In genomic region chr7:143197951-143198440, GRCm38 (mm10) we compare ENCODE assay signal across 10 mouse cellular contexts.
DNase-seq lines count a peak whose midpoint lies in the region; ATAC-seq lines count a peak whose summit lies in the region.
"Had no signal": no experiment of that assay in that cellular context is flagged by ENCODE, and none has a peak within 500 bp of the region (broad histone marks: within the 10 kb centered on the region; RNA-seq: fewer than 3 reads in every experiment).

No protein-coding gene starts in this region.

- no peak overlapping the region; the same call in 1 of the 2 replicates for H3K9ac ChIP-seq in midbrain, embryonic 12.5 days (replicated peaks)
- no peak overlapping the region for H3K9ac ChIP-seq in kidney, embryonic 14.5 days (ENCODE audit: low read depth, low read length)

- H3K4me2 ChIP-seq in midbrain, embryonic 12.5 days (replicated peaks) = peak overlapping the region; percentile 38
- H3K4me2 ChIP-seq in kidney, embryonic 14.5 days (replicated peaks; ENCODE audit: low read depth, low read length) = no peak overlapping the region

- peak; percentile 43 for DNase-seq in Muller cell, postnatal 12 days (ENCODE audit: inconsistent ontology term)
- peak; percentile 6 for DNase-seq in brain, adult 2 months (ENCODE audit: low read depth, low spot score)
- DNase-seq in hindbrain, embryonic 10.5 days (ENCODE audit: low spot score) = no peak
- DNase-seq in ovary, postnatal 36 days (ENCODE audit: low spot score) = no peak
- no peak for DNase-seq in right cerebral cortex, postnatal 25 days
- DNase-seq: lung, adult 2 months had no signal

- peaks cover 11% of the 10 kb centered on the region for H3K4me1 ChIP-seq in hindbrain, embryonic 10.5 days (replicated peaks)
- peaks cover 12% of the 10 kb centered on the region for H3K4me1 ChIP-seq in midbrain, embryonic 12.5 days
- H3K4me1 ChIP-seq in kidney, embryonic 14.5 days (ENCODE audit: control insufficient read depth, insufficient read depth, low read length) = no peaks in the 10 kb centered on the region
- H3K4me1 ChIP-seq: megakaryocyte, embryonic 14.5 days had no signal

- H3K4me3 ChIP-seq in hindbrain, embryonic 10.5 days = peak overlapping the region; percentile 12
- peak overlapping the region; percentile 15; the same call in 1 of the 2 replicates for H3K4me3 ChIP-seq in midbrain, embryonic 12.5 days
- H3K4me3 ChIP-seq in kidney, embryonic 14.5 days (ENCODE audit: low read length) = no peak overlapping the region
- H3K4me3 ChIP-seq: erythroblast, embryonic 14.5 days; megakaryocyte, embryonic 14.5 days had no signal

- peaks cover 13% of the 10 kb centered on the region for H3K27me3 ChIP-seq in hindbrain, embryonic 10.5 days (ENCODE audit: insufficient read depth, poor library complexity, severe bottlenecking)
- H3K27me3 ChIP-seq in midbrain, embryonic 12.5 days = peaks cover 5% of the 10 kb centered on the region; the same call in 1 of the 2 replicates
- H3K27me3 ChIP-seq in kidney, embryonic 14.5 days (ENCODE audit: control insufficient read depth, insufficient read depth, low read length) = no peaks in the 10 kb centered on the region

- ATAC-seq in midbrain, embryonic 12.5 days (ENCODE audit: low FRiP score, low read depth) = peak; percentile 90
- ATAC-seq in kidney, embryonic 14.5 days (ENCODE audit: low FRiP score, low TSS enrichment) = no peak

- no peaks in the 10 kb centered on the region for H3K36me3 ChIP-seq in hindbrain, embryonic 10.5 days
- H3K36me3 ChIP-seq in midbrain, embryonic 12.5 days = no peaks in the 10 kb centered on the region
- H3K36me3 ChIP-seq in kidney, embryonic 14.5 days (ENCODE audit: control insufficient read depth, insufficient read depth, low read length) = no peaks in the 10 kb centered on the region

- peak overlapping the region; percentile 50 for H3K27ac ChIP-seq in hindbrain, embryonic 10.5 days
- peak overlapping the region; percentile 72 for H3K27ac ChIP-seq in midbrain, embryonic 12.5 days (replicated peaks)
- H3K27ac ChIP-seq in kidney, embryonic 14.5 days (ENCODE audit: low read depth, low read length) = no peak overlapping the region

- WGBS in hindbrain, embryonic 10.5 days = 46% methylated on average over 15 of the region's 15 CpGs
- WGBS in midbrain, embryonic 12.5 days = 34% methylated on average over 15 of the region's 15 CpGs
- WGBS in kidney, embryonic 14.5 days = 67% methylated on average over 15 of the region's 15 CpGs

- H3K9me3 ChIP-seq in hindbrain, embryonic 10.5 days = no peaks in the 10 kb centered on the region
- H3K9me3 ChIP-seq in midbrain, embryonic 12.5 days = no peaks in the 10 kb centered on the region
- H3K9me3 ChIP-seq in kidney, embryonic 14.5 days (ENCODE audit: control insufficient read depth, low read length) = no peaks in the 10 kb centered on the region
- H3K9me3 ChIP-seq: megakaryocyte, embryonic 14.5 days had no signal

Comparison
In these comparisons a context has a peak if more than half of its experiments do, and no peak if none do; other contexts are left out.
1. DNase-seq: peak in Muller cell, postnatal 12 days (single experiment) and brain, adult 2 months (single experiment); none in hindbrain, embryonic 10.5 days (single experiment), ovary, postnatal 36 days (single experiment) and right cerebral cortex, postnatal 25 days (single experiment).